In genomic region chr13:14039292-14039965, GRCm38 (mm10) we compare ENCODE assay signal across 8 mouse cellular contexts. TPM values are rescaled to one million over a fixed set of nuclear protein-coding genes. Genes with fewer than 3 reads are reported as not detected.
DNase-seq lines count a peak whose midpoint lies in the region; ATAC-seq lines count a peak whose summit lies in the region.

Gene Tbce (minus strand): TSS chr13:14039638.

- H3K4me3 ChIP-seq in brown adipose tissue, adult 24 weeks (ENCODE audit: insufficient read depth, low read depth, low read length), result peak within 1 kb of the TSS; percentile 95
- H3K4me3 ChIP-seq in heart, embryonic 14.5 days (ENCODE audit: control insufficient read depth in 1 of 2, insufficient read depth in 1 of 2, low read depth in 1 of 2, low read length in 2 of 2), result peak within 1 kb of the TSS; percentile 70 to 86
- H3K4me3 ChIP-seq in liver, embryonic 13.5 days (replicated peaks), result peak within 1 kb of the TSS; percentile 80
- H3K4me3 ChIP-seq in stomach, embryonic 16.5 days (replicated peaks; ENCODE audit: low read length), result peak within 1 kb of the TSS; percentile 83

- H3K36me3 ChIP-seq in heart, embryonic 14.5 days (ENCODE audit: control insufficient read depth, insufficient read depth, low read length), result no peaks in the 10 kb centered on the region
- H3K36me3 ChIP-seq in liver, embryonic 13.5 days, result peaks cover 6% of the 10 kb centered on the region; the same call in 1 of the 2 replicates
- no peaks in the 10 kb centered on the region for H3K36me3 ChIP-seq in stomach, embryonic 16.5 days (ENCODE audit: control insufficient read depth, insufficient read depth, low read length)

- peak; percentile 94 for DNase-seq in CD4-positive, CD25-positive, alpha-beta regulatory T cell, adult 2 months (ENCODE audit: low read depth, low spot score)
- peak; percentile 86 for DNase-seq in fibroblast of lung, adult 2 months (ENCODE audit: low read depth)
- peak; percentile 93 for DNase-seq in kidney, postnatal 14 days
- DNase-seq in liver, embryonic 13.5 days, result peak; percentile 84
- DNase-seq in neural tube, embryonic 10.5 days (ENCODE audit: extremely low spot score, low spot score), result peak; percentile 91

- H3K27ac ChIP-seq in brown adipose tissue, adult 24 weeks (replicated peaks; ENCODE audit: low read depth, low read length), result peak within 1 kb of the TSS; percentile 100
- peak within 1 kb of the TSS; percentile 97 to 98 for H3K27ac ChIP-seq in heart, embryonic 14.5 days (replicated peaks in 1 of 2; ENCODE audit: control insufficient read depth in 1 of 2, insufficient read depth in 1 of 2, low read depth in 2 of 2, low read length in 2 of 2)
- H3K27ac ChIP-seq in liver, embryonic 13.5 days, result peak within 1 kb of the TSS; percentile 96
- H3K27ac ChIP-seq in stomach, embryonic 16.5 days (ENCODE audit: low read length), result peak within 1 kb of the TSS; percentile 97

- WGBS in heart, embryonic 14.5 days, result under 1% methylated on average over 35 of the region's 35 CpGs
- WGBS in liver, embryonic 13.5 days (ENCODE audit: insufficient replicate concordance), result under 1% methylated on average over 35 of the region's 35 CpGs
- WGBS in stomach, embryonic 16.5 days, result under 1% methylated on average over 35 of the region's 35 CpGs

- H3K9me3 ChIP-seq in heart, embryonic 14.5 days (ENCODE audit: control insufficient read depth, low read length), result no peaks in the 10 kb centered on the region
- no peaks in the 10 kb centered on the region for H3K9me3 ChIP-seq in liver, embryonic 13.5 days (replicated peaks)
- H3K9me3 ChIP-seq in stomach, embryonic 16.5 days (replicated peaks; ENCODE audit: control insufficient read depth, low read length), result no peaks in the 10 kb centered on the region

- H3K27me3 ChIP-seq in heart, embryonic 14.5 days (ENCODE audit: control insufficient read depth, insufficient read depth, low read length), result no peaks in the 10 kb centered on the region
- H3K27me3 ChIP-seq in liver, embryonic 13.5 days, result no peaks in the 10 kb centered on the region
- H3K27me3 ChIP-seq in stomach, embryonic 16.5 days (ENCODE audit: control insufficient read depth, insufficient read depth, low read length), result no peaks in the 10 kb centered on the region

- H3K4me1 ChIP-seq in brown adipose tissue, adult 24 weeks (ENCODE audit: control insufficient read depth, insufficient read depth, insufficient read length, low read length), result 0 out of 2 replicates have a peak, but pooled peaks cover 3% of the 10 kb centered on the region
- H3K4me1 ChIP-seq in heart, embryonic 14.5 days (ENCODE audit: control insufficient read depth in 2 of 2, insufficient read depth in 2 of 2, low read length in 2 of 2), result peaks cover 5 to 13% of the 10 kb centered on the region in 2 experiments
- peaks cover 51% of the 10 kb centered on the region for H3K4me1 ChIP-seq in liver, embryonic 13.5 days (replicated peaks)
- H3K4me1 ChIP-seq in stomach, embryonic 16.5 days (ENCODE audit: control insufficient read depth, insufficient read depth, low read length), result peaks cover 12% of the 10 kb centered on the region

- H3K4me2 ChIP-seq in heart, embryonic 14.5 days (ENCODE audit: low read length), result peak within 1 kb of the TSS; percentile 94
- H3K4me2 ChIP-seq in liver, embryonic 13.5 days, result peak within 1 kb of the TSS; percentile 94
- H3K4me2 ChIP-seq in stomach, embryonic 16.5 days (ENCODE audit: low read depth, low read length), result peak within 1 kb of the TSS; percentile 90

- ATAC-seq in heart, embryonic 14.5 days (ENCODE audit: insufficient number of reproducible peaks, insufficient read depth, low FRiP score, low read depth), result peak; percentile 89
- peak; percentile 95 for ATAC-seq in liver, embryonic 13.5 days (ENCODE audit: low read depth)
- ATAC-seq in stomach, embryonic 16.5 days (ENCODE audit: insufficient read depth, low FRiP score), result peak; percentile 96

- peak within 1 kb of the TSS; percentile 88 for H3K9ac ChIP-seq in heart, embryonic 14.5 days (ENCODE audit: low read length)
- peak within 1 kb of the TSS; percentile 88 for H3K9ac ChIP-seq in liver, embryonic 13.5 days
- peak within 1 kb of the TSS; percentile 94 for H3K9ac ChIP-seq in stomach, embryonic 16.5 days (ENCODE audit: low read length)

RNA-seq across cellular contexts. Expression of gene Tbce, which starts in this region (rescaled TPM):
- 22.9 and 29.5 TPM in 2 replicates for polyA plus RNA-seq in brown adipose tissue, adult 24 weeks (2012; ENCODE audit: insufficient read depth, insufficient read length, missing spikeins)
- polyA plus RNA-seq in heart, embryonic 14.5 days (2014; fragmentation: Nextera tagmentation; extraction: Ambion mirVana), result 38.0 and 41.0 TPM in 2 replicates
- polyA plus RNA-seq in liver, embryonic 13.5 days (2015; fragmentation: Nextera tagmentation; extraction: Ambion mirVana), result 31.5 and 37.6 TPM in 2 replicates
- polyA plus RNA-seq in stomach, embryonic 16.5 days (2015; fragmentation: Nextera tagmentation; extraction: Ambion mirVana), result 52.6 and 58.9 TPM in 2 replicates

Comparison
In these comparisons a context has a peak if more than half of its experiments do, and no peak if none do; other contexts are left out.
1. Peak in every context shown above with its lines: DNase-seq, ATAC-seq, H3K4me3 ChIP-seq and H3K27ac ChIP-seq.